Mouse (Mus musculus): ENCODE data around the gene Pi4kb. TPM values are rescaled to one million over a fixed set of nuclear protein-coding genes. Genes with fewer than 3 reads are reported as not detected.
"Not testable (repeated sequence)": the region's sequence is repeated elsewhere in the genome, so short reads cannot be mapped to it uniquely, and the experiment has no call there.

Pi4kb gene
- total RNA-seq, 2 experiments from 2014 or later, result 52.3 to 54.4 TPM

DNA sequence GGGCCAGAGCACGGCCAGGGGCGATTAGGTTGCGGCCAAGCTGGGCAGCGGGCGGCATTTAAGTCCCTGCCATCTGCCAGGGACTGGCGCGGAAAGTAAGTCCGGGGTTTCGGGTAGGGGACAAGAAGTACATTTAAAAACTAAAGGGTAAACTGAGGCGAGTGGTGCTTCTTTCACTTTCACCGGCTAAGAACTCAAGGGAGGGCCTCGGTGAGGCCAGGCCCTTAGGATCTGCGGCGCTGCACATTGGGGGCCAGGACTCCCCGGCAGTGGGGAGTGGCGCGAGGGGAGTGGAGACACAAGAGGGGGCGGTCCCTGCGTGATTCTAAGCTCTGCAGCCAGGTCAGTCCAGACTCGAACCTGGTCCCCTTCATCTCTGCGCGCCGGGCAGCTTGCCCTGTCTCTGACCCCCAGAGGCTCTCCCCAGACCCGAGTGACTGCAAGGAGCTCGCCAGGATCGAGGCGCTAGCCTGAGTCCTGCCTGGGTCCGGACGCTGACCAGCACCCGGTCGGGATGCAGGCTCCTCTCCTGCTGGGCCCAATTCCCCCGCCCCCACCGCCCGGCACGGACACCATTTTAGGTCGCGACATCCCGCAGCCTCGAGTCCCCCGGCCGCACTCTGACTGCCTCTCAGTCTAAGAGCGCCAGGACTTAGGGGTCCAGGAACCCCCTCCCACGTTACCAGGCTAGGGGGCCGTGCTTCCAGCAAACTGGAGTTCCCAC lies 40.1 kb downstream of the Pi4kb start:
- peak; percentile 43 to 54 for DNase-seq (ENCODE audit: low spot score in 2 of 2)

- peak; percentile 100 for DNase-seq (ENCODE audit: low spot score in 2 of 2)
These were observed 40.9 kb downstream of the Pi4kb start, which contains the start of gene Zfp687 for GRCm38 (mm10) chr3:95015337-95015872. TSS of gene Zfp687 (minus strand) at chr3:95015448.

DNA sequence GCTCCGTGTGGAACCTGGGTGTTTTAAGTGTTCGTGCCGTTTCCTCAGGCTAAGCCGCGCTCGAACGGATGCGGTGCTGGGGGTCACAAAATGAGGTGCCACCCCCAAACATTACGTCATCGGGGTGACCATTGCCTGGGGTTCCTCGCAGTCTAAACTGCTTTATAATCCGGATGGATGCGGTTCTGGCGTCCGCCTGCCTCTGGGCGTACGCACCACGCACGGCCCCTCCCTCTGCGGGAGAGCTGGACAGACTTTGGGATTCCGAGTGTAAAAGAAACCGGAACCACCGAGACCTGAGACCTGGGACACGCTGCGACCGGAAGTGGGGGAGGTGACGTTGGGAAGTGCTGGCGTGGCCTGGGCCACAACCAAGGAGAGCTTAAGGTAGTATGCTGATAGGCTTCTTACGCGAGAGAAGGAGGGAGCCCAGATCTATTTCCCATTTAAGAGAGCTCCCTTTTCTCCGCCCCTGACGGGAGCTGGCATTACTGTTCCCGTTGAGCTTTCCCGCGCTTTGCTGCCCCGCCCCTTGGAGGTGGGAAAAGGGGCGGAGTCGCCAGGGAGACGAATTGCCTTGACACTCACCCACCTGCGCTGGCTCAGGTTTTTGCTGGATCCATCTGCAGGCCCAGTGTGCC lies 41.5 kb downstream of the Pi4kb start:
- peak; percentile 94 to 96 for DNase-seq (ENCODE audit: low spot score in 2 of 2)

DNA sequence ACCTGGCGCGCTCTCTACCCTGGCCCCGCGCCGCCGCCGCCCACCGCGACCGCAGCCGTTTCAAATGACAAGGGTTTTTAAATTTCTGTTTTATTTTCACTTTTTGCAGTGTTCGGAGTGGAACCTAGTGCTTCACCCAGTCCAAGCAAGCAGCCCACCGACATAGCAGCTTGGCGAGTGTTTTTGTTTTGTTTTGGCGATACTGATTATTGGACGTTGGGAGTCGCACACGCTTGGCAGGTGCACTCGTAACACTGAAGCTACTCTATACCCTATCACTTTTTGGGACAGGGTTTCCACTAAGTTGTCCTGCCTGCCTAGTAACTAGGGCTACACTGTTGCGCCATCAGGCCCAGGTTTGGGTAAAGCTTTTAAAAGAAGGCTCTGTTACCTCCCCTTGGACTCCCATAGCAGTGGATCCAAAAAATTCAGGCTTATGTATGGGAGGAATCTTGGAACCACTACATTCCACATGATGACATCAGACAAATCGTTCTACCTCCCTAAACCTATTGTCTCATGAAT lies 42.1 kb downstream of the Pi4kb start:
- DNase-seq (ENCODE audit: low spot score in 2 of 2), result no peak

GRCm38 (mm10) chr3:95018741-95019140 lies 44.2 kb downstream of the Pi4kb start:
- no peak for DNase-seq (ENCODE audit: low spot score in 2 of 2)

DNA sequence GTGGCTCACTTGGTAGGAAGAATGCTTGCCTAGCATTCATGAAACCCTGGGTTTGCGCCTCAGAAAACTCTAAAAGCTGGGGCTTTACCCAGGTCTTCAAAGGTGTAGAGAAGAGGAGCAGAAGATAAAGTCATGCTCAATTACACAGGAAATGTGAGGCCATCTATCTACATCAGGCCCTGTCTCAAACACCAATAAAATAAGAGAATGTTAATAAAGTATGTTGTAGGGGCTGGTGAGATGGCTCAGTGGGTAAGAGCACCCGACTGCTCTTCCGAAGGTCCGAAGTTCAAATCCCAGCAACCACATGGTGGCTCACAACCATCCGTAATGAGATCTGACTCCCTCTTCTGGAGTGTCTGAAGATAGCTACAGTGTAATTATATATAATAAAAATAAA lies 46.4 kb downstream of the Pi4kb start:
- not testable (repeated sequence) for DNase-seq (ENCODE audit: low spot score in 2 of 2)

DNA sequence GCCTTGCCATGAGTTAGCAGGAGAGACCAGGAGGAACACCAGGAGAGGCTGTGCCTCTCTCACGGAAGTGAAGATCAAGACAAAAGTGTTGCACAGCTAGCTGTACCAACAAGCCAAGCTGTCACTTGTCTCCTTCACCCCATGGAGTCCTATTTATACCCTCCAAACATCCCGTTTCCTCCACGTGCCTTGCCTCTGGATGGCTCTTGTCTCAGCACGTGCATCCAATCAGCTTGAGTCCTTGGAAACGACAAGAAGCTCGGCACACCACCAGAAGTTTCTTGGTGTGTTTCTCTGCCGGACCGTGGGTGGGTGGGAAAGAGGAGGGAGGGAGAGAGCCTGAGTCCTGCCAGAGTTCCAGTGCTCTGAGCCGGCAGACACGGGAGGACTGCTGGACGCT lies 50.0 kb downstream of the Pi4kb start:
- DNase-seq (ENCODE audit: low spot score in 2 of 2), result no peak

- DNase-seq (ENCODE audit: low spot score in 2 of 2), result no peak
These were observed 50.7 kb downstream of the Pi4kb start for GRCm38 (mm10) chr3:95025202-95025601.

DNA sequence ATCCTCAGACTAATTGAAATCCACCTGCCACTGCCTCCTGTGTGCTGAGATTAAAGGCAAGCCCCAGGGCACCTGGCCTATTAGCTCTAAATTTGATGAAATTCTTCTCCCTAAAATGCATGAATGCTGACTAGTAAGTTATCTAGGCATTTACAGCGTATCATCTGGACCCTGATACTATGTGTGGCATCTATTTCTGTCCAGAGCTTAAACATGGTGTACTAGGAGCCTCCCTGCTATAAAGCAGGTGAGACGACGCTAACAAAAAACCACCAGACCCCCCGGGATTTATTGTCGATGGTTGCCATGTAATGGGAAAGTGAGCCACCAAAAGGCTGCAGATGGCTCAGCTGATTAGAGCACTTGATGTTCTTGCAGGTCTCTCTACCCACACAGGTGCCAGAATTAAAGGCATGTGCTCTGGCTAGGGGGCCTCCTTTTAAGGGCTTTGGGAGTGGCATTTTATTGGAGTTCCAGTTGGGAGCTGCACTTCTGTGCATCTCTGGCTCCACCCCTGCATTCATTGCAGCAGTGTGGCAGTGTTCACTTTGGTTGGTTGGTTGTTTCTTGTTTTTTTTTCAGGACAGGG lies 52.6 kb downstream of the Pi4kb start:
- DNase-seq (ENCODE audit: low spot score in 2 of 2), result no peak

DNA sequence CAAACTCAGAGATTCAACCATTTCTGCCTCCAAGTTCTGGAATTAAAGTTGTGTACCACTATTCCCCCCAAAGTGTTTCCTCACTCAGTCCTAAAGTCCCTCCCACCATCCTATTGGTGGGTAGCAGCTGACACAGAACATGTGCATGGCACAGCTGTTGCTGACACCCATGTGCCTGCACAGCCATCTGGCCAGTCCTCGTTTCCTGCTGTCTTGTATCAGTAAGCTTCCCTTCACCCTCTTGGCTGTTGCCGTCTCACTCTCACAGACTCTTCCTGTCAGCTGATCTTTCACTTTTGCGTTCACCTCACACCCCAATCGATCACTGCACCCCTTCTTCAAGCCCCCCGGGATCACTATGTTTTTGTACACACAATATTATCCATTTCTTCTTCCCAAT lies 53.2 kb downstream of the Pi4kb start:
- peak; percentile 70 to 85 for DNase-seq (ENCODE audit: low spot score in 2 of 2)

DNA sequence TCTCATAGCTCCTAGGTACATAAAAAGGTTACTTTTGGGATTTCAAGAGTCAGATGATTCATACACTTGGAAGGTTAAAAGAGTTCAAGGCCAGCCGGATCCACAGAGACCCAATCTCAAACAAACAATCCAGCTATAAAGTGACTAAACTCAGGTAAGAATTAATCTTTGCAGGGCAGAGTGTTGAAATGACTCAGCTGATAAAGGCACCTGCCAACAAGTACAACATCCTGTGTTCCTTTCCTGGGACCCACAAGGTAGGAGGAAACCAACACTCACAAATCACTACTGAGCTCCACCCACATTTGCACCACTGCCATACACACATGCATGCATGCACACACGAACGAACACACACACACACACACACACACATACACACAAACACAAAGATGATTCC lies 54.1 kb downstream of the Pi4kb start:
- DNase-seq (ENCODE audit: low spot score in 2 of 2), result no peak

GRCm38 (mm10) chr3:95029291-95029827 lies 54.8 kb downstream of the Pi4kb start:
- DNase-seq (ENCODE audit: low spot score in 2 of 2), result not testable (repeated sequence)

DNA sequence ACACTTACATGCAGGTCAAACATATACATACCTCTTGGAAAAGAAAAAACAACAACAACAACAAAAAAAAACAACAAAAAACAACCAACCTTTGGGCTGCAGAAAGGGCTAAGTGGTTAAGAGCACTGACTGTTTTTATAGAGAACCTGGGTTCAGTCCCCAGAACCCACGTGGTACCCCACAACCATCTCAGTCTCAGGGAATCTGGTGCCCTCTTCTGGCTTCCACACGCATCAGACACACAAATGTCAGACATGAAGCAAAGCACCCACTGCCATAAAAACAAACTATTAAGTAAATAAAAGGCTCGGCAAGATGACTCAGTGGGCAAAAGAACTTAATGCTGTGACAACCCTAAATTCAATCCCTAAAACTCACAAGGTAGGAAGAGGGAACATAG lies 55.4 kb downstream of the Pi4kb start:
- no peak for DNase-seq (ENCODE audit: low spot score in 2 of 2)

DNA sequence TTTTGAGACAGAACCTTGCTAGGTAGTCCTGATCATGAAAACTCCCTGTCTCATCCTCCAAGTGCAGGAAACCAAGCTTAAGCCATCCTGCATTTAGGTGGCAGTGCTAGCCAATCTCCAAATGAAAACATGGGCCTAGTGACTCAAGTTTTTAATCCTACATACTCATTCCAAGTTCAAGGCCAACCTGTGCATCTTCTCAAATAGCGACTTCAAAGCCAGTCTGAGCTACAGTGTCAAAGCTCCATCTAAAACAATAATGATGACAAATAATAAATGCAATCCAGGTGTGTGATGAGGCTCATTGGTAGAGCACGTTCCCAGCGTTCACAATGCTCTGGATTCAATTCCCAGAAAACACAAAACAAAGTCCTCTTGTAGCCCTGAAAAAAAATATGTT lies 67.1 kb downstream of the Pi4kb start:
- DNase-seq (ENCODE audit: low spot score in 2 of 2), result no peak

- peak; percentile 94 to 98 for DNase-seq (ENCODE audit: low spot score in 2 of 2)
These were observed 67.8 kb downstream of the Pi4kb start, which contains the start of gene Psmd4 for GRCm38 (mm10) chr3:95042166-95042837. TSS of gene Psmd4 (minus strand) at chr3:95042614.

DNA sequence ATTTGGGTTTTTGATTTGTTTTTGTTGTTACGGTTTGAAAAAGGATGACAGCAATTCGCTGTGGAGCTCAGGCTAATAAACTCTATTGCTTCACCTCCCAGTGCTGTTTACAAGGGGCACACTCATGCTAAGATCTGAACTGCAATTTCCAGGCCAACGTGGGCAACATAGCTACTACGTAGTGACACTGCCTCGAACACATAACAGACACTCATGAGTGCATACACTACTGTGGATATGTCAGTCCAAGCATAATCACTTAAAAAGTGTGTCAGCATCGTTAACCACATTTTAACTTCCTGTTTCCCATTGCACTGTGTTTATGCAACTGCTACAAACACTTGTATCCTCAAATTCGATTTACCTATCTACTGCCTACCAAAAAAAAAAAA lies 68.3 kb downstream of the Pi4kb start:
- no peak for DNase-seq (ENCODE audit: low spot score in 2 of 2)

GRCm38 (mm10) chr3:95043251-95043650 lies 68.7 kb downstream of the Pi4kb start:
- DNase-seq (ENCODE audit: low spot score in 2 of 2), result no peak

GRCm38 (mm10) chr3:95046462-95047057 lies 72.0 kb downstream of the Pi4kb start:
- no peak for DNase-seq (ENCODE audit: low spot score in 2 of 2)

GRCm38 (mm10) chr3:95047914-95048313 lies 73.4 kb downstream of the Pi4kb start:
- no peak for DNase-seq (ENCODE audit: low spot score in 2 of 2)

- peak in 1 of 2 experiments; percentile 71 for DNase-seq (ENCODE audit: low spot score in 2 of 2)
These were observed 78.4 kb downstream of the Pi4kb start for GRCm38 (mm10) chr3:95052959-95053358.

Measured in layer of hippocampus, postnatal 14 days (tissue).